Mouse (Mus musculus) neural tube, embryonic 15.5 days (tissue): ENCODE data around the gene Apol11a. TPM values are rescaled to one million over a fixed set of nuclear protein-coding genes. Genes with fewer than 3 reads are reported as not detected.
"Not testable (repeated sequence)": the region's sequence is repeated elsewhere in the genome, so short reads cannot be mapped to it uniquely, and the experiment has no call there.

Experiments
- ATAC-seq: fragments of 200-750 bp; cut with Nextera tagmentation; 2 replicates; pipeline ENCODE4 v1.8.0; 2017; ENCODE audit warnings: mild to moderate bottlenecking, moderate TSS enrichment, moderate library complexity; ENCODE audit not compliant: low FRiP score
- H3K27ac ChIP-seq: fragments of 300-500 bp; sonication (generic); replicated peaks from 2 replicates; pipeline ENCODE4 v1.5.1; 2015; ENCODE audit warnings: mild to moderate bottlenecking, inconsistent platforms
- H3K27me3 ChIP-seq: fragments of 300-500 bp; sonication (generic); replicated peaks from 2 replicates; pipeline ENCODE4 v1.6.1; 2015; ENCODE audit warnings: inconsistent platforms
- H3K36me3 ChIP-seq: fragments of 300-500 bp; sonication (generic); 2 replicates; pipeline ENCODE4 v1.6.1; 2015; ENCODE audit warnings: inconsistent platforms
- H3K4me1 ChIP-seq: fragments of 300-500 bp; sonication (generic); 2 replicates; pipeline ENCODE4 v1.6.1; 2015; ENCODE audit warnings: inconsistent platforms
- H3K4me2 ChIP-seq: fragments of 300-500 bp; sonication (generic); 2 replicates; pipeline ENCODE4 v1.6.1; 2015; ENCODE audit warnings: inconsistent platforms, mild to moderate bottlenecking, moderate library complexity
- H3K4me3 ChIP-seq: fragments of 300-500 bp; sonication (generic); replicated peaks from 2 replicates; pipeline ENCODE4 v1.5.1; 2015; ENCODE audit warnings: mild to moderate bottlenecking, inconsistent platforms
- H3K9ac ChIP-seq: fragments of 300-500 bp; sonication (generic); replicated peaks from 2 replicates; pipeline ENCODE4 v1.6.1; 2015; ENCODE audit warnings: mild to moderate bottlenecking, inconsistent platforms
- H3K9me3 ChIP-seq: fragments of 300-500 bp; sonication (generic); replicated peaks from 2 replicates; pipeline ENCODE4 v1.6.1; 2016; ENCODE audit warnings: inconsistent platforms
- WGBS: fragments of 180-500 bp; shearing (Covaris S2); methylation state at CpG from one replicate; pipeline ENCODE4 v1.1.7; 2015; ENCODE audit warnings: mixed read lengths; 5-methylcytosine and 5-hydroxymethylcytosine counted together
- polyA plus RNA-seq: library from polyadenylated mRNA; unstranded; fragments of >200 nt; fragmentation: Nextera tagmentation; extraction: Ambion mirVana; gene quantifications from 2 replicates; pipeline ENCODE4 v1.2.1, GENCODE M21; 2015

Gene Apol11a
- not detected in 2 replicates for polyA plus RNA-seq

DNA sequence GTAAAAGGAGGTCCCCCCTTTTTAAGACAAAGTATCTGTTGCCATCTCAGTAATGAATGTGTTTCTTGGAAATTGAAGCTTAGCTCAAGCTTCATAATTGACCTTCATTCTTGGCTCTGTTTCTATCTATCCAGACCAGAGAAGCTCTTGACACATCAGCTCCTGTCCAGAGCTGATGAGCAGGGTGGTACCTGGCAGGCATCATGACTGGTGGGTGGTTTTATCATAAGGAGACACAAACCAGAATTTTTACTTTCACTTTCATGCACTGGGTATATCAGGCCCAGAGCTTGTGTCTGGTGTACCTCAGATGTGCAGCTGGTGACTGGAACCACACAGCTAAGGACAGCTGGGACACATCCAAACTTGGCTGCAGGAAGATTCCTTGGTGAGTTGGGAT, at the start of gene Apol11a:
Apol11a (plus strand) TSS at position 306 of the 400 bp plus-strand sequence.
- not testable (repeated sequence) for ATAC-seq, H3K9me3 ChIP-seq, H3K36me3 ChIP-seq, H3K27me3 ChIP-seq, H3K27ac ChIP-seq, H3K4me3 ChIP-seq, H3K4me2 ChIP-seq, H3K9ac ChIP-seq, H3K4me1 ChIP-seq

- ATAC-seq, H3K36me3 ChIP-seq, H3K27me3 ChIP-seq, H3K27ac ChIP-seq, H3K9me3 ChIP-seq, H3K9ac ChIP-seq, H3K4me1 ChIP-seq, H3K4me2 ChIP-seq, H3K4me3 ChIP-seq: not testable (repeated sequence)
- 30% methylated on average over 7 of the region's 7 CpGs for WGBS
These were observed 33.2 kb upstream of the Apol11a start for GRCm38 (mm10) chr15:77474699-77475390.

DNA sequence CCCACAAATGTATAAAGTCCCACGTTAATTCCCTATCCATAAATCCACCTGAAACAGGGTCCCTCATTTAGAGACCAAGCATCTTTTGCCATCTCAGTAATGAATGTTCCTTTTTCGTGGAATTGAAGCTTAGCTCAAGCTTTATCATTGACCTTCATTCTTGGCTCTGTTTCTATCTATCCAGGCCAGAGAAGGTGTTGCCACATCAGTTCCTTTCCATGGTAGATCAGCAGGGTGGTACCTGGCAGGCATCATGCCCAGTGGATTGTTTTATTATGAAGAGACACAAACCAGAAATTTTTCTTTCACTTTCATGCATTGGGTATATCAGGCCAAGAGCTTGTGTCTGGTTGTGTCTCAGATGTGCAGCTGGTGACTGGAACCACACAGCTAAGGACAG, 31.4 kb upstream of the Apol11a start, which contains the start of gene Apol10a:
Apol10a (plus strand) TSS at position 355 of the 400 bp plus-strand sequence.
- not testable (repeated sequence) for H3K27ac ChIP-seq, H3K4me2 ChIP-seq, ATAC-seq, H3K4me3 ChIP-seq, H3K36me3 ChIP-seq, H3K9me3 ChIP-seq, H3K4me1 ChIP-seq, H3K9ac ChIP-seq, H3K27me3 ChIP-seq
- 93% methylated on average over 2 of the region's 2 CpGs for WGBS

DNA sequence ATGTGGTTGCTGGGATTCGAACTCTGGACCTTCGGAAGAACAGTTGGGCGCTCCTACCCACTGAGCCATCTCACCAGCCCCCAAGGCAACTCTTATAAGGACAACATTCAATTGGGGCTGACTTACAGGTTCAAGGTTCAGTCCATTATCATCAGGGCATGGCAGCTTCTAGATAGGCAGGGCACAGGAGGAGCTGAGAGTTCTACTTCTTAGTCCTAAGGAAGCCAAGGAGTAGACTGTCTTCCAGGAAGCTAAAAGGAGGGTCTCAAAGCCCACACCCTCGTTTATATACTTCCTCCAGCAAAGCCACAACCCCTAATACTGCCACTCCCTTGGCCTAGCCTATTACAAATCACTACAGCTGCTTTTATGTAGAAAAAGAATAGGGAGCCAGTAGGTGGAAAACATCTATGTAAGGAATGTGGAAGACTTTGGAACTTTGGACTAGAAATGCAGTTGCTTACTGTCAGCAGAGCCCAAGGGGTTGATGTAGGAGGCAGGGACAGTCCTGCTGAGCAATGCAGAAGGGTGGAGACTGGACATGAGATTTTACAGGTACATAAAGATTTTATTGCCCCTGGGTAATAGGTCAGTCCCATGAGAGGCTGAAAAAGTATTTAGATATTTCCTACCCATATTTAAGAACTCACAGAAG, 25.8 kb upstream of the Apol11a start:
- no peaks in the 10 kb centered on the region for H3K9me3 ChIP-seq
- WGBS: 77% methylated on average over 4 of the region's 4 CpGs
- no peaks in the 10 kb centered on the region for H3K27me3 ChIP-seq
- no peaks in the 10 kb centered on the region for H3K36me3 ChIP-seq
- no peak overlapping the region for H3K9ac ChIP-seq
- no peak for ATAC-seq
- H3K27ac ChIP-seq: no peak overlapping the region
- no peak overlapping the region for H3K4me2 ChIP-seq
- H3K4me3 ChIP-seq: no peak overlapping the region
- no peaks in the 10 kb centered on the region for H3K4me1 ChIP-seq

GRCm38 (mm10) chr15:77493181-77493580, 14.9 kb upstream of the Apol11a start:
- H3K9me3 ChIP-seq, H3K27me3 ChIP-seq, ATAC-seq, H3K4me3 ChIP-seq, H3K9ac ChIP-seq, H3K4me2 ChIP-seq, H3K27ac ChIP-seq, H3K4me1 ChIP-seq, H3K36me3 ChIP-seq: not testable (repeated sequence)
- no CpG with 5 or more reads among the region's 1 CpGs for WGBS

GRCm38 (mm10) chr15:77494694-77495093, 13.4 kb upstream of the Apol11a start:
- H3K36me3 ChIP-seq, H3K9ac ChIP-seq, H3K27ac ChIP-seq, ATAC-seq, H3K27me3 ChIP-seq, H3K4me3 ChIP-seq, H3K9me3 ChIP-seq, H3K4me1 ChIP-seq, H3K4me2 ChIP-seq: not testable (repeated sequence)
- WGBS: 86% methylated on average over 1 of the region's 1 CpGs

GRCm38 (mm10) chr15:77520596-77520995, 12.5 kb downstream of the Apol11a start:
- not testable (repeated sequence) for H3K9me3 ChIP-seq, ATAC-seq, H3K9ac ChIP-seq, H3K27ac ChIP-seq, H3K27me3 ChIP-seq, H3K36me3 ChIP-seq, H3K4me3 ChIP-seq, H3K4me2 ChIP-seq, H3K4me1 ChIP-seq
- WGBS: 79% methylated on average over 4 of the region's 4 CpGs

- H3K9ac ChIP-seq, H3K4me1 ChIP-seq, H3K27me3 ChIP-seq, H3K4me3 ChIP-seq, ATAC-seq, H3K36me3 ChIP-seq, H3K27ac ChIP-seq, H3K9me3 ChIP-seq, H3K4me2 ChIP-seq: not testable (repeated sequence)
- WGBS: 22% methylated on average over 6 of the region's 6 CpGs
These were observed 15.2 kb downstream of the Apol11a start for GRCm38 (mm10) chr15:77523186-77523843.

DNA sequence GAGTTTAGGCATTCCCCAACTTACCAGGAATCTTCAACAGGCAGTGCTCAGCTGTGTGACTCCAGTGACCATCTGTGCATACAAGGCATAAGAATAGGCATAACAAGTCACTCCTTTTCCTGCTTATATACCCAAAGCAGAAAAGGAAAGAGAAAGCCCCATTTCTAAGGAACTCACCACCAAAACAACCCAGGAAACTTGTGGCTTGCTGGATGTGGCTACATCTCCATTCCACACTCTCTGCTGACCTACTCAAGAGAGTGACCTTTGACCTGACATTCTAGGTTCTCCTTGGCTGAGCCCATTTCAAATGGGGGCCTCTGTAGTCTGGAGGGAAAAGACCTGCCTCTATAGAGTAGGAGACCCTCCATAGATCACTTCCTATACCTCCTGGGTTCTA, 25.1 kb downstream of the Apol11a start, which contains the start of gene Apol7c:
Apol7c (minus strand) TSS at position 101 of the 400 bp plus-strand sequence.
- Histone ChIP-seq H3K4me3 (no peak within 1 kb of the TSS), H3K9me3 (no peaks in the 10 kb centered on the region), H3K4me1 (no peaks in the 10 kb centered on the region), H3K4me2 (no peak within 1 kb of the TSS), H3K27ac (no peak within 1 kb of the TSS), H3K36me3 (no peaks in the 10 kb centered on the region), H3K9ac (no peak within 1 kb of the TSS), H3K27me3 (no peaks in the 10 kb centered on the region)
- no peak for ATAC-seq

DNA sequence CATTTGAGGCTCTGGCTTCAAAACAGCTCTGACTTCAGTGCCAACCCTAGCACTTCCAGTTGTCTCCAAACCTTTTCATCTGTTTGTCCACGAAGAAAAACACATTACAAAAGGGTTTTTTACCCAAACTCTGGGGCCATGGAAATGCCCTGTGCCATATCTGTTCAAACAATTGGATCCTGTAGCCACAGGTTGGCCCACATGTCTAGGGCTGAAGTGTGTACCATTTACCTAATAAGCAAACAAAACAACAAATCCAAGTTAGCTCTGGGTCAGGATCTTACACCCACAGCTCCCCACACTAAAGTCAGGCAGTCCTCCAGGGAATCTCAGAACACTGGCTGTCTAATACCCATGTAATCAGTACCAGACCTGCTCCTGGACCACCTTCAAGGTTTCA, 31.1 kb downstream of the Apol11a start:
- H3K36me3 ChIP-seq, H3K4me3 ChIP-seq, H3K9ac ChIP-seq, H3K4me1 ChIP-seq, ATAC-seq, H3K27me3 ChIP-seq, H3K9me3 ChIP-seq, H3K4me2 ChIP-seq, H3K27ac ChIP-seq: not testable (repeated sequence)
- WGBS: 48% methylated on average over 1 of the region's 1 CpGs

- Histone ChIP-seq H3K36me3 (no peaks in the 10 kb centered on the region), H3K4me3 (no peak within 1 kb of the TSS)
- no peak for ATAC-seq
These were observed 53.7 kb downstream of the Apol11a start, which contains the start of gene 1700025B11Rik for GRCm38 (mm10) chr15:77561792-77562191. 1700025B11Rik (minus strand) TSS chr15:77561892.

GRCm38 (mm10) chr15:77563219-77563618, 55.1 kb downstream of the Apol11a start:
- H3K27ac ChIP-seq: no peak overlapping the region
- no peak for ATAC-seq
- H3K27me3 ChIP-seq: no peaks in the 10 kb centered on the region
- H3K36me3 ChIP-seq: no peaks in the 10 kb centered on the region
- no peak overlapping the region for H3K4me3 ChIP-seq
- H3K4me1 ChIP-seq: no peaks in the 10 kb centered on the region
- H3K9me3 ChIP-seq: no peaks in the 10 kb centered on the region
- no peak overlapping the region for H3K9ac ChIP-seq
- no peak overlapping the region for H3K4me2 ChIP-seq

More at GRCm38 (mm10) chr15:77561792-77562191, 53.7 kb downstream of the Apol11a start, which contains the start of gene 1700025B11Rik:
- Histone ChIP-seq H3K27ac (no peak within 1 kb of the TSS), H3K9me3 (no peaks in the 10 kb centered on the region), H3K4me2 (no peak within 1 kb of the TSS), H3K4me1 (no peaks in the 10 kb centered on the region), H3K9ac (no peak within 1 kb of the TSS), H3K27me3 (no peaks in the 10 kb centered on the region)
